Mouse (Mus musculus): ENCODE data around the gene Cybrd1.

The Cybrd1 gene

GRCm38 (mm10) chr2:71176329-71177249, 58.9 kb downstream of the Cybrd1 start:
- DNase-seq (ENCODE audit: low spot score in 2 of 2) = no peak

DNA sequence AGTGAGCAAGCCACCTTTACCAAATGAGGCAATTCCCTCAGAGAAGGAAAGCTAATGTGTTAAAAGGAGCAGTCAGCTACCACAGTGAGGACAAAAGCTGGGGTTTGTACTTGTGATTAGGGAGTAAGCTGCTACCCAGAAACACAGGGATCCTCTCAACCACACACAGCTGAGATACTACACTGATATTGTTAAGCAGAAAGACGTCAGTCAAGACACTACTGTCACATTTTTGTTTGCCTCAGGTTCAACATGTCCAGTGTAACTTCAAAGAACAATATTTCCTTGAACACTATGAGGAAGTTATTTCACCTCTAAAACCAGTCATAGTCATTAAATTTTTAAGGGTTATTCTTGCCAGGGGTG, 59.5 kb downstream of the Cybrd1 start:
- no peak for DNase-seq (ENCODE audit: low spot score in 2 of 2)

GRCm38 (mm10) chr2:71177760-71178159, 60.0 kb downstream of the Cybrd1 start:
- no peak for DNase-seq (ENCODE audit: low spot score in 2 of 2)

GRCm38 (mm10) chr2:71179716-71180115, 62.0 kb downstream of the Cybrd1 start:
- DNase-seq (ENCODE audit: low spot score in 2 of 2) = no peak

GRCm38 (mm10) chr2:71180566-71181217, 63.0 kb downstream of the Cybrd1 start:
- no peak for DNase-seq (ENCODE audit: low spot score in 2 of 2)

DNA sequence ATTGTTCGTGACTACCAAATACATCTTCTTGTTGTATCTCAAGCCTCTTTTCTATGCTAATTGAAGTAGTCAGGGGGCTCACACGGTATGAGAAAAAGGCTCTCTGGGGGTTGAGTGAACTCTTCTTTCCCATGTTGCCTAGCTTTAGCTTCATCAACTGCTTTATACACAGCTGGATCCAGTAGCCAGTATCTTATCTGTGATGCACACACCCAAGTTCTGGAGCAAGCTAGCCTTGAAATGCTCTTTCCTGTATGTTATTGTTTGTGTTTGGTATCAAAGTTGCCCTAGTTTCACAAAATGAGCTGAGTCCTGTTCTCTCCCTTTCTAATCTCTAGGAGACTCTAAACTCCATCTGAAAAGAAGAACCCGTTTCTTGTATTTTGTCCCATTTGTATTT, 70.2 kb downstream of the Cybrd1 start:
- no peak for DNase-seq (ENCODE audit: low spot score in 2 of 2)

GRCm38 (mm10) chr2:71188861-71189260, 71.1 kb downstream of the Cybrd1 start:
- no peak for DNase-seq (ENCODE audit: low spot score in 2 of 2)

DNA sequence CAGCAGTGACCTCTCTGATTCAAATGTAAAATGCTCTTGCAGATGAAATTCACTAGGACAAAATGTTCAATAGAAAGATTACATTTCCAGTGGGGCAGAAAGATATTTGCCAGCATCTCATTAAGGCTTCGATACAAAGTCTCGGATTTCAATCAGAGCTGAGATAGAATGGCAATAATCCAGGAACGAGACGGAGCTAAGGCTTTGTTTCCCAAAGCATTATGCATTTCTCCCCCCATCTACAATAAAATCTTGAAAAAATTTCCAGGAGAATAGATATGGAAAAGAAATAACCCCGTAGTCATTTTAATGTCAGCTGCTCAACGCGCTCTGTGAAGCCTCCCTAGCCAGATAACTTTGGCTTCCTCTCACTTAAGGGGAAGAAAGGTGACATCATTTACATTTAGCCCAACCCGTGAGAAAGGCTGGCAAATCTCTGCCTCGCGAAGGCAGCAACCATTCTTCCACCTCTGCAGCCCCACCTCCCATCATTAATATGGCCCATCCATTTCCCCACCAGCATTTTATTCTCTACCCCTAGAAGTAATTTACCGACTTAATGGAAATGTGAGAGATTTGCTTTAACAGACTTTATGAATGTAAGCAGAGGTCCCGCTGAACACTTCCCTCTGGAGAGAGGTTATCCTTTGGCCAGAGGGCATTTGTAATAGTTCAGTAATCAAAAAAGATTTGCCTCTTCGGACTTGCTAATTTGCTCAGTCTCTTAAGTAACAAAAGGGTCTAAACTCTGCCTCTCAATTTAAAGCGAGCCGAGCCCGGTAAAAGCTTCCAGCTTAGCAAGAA, 73.9 kb downstream of the Cybrd1 start:
- no peak for DNase-seq (ENCODE audit: low spot score in 2 of 2)

GRCm38 (mm10) chr2:71192195-71192807, 74.6 kb downstream of the Cybrd1 start:
- DNase-seq (ENCODE audit: low spot score in 2 of 2) = no peak

Measured in cerebellum, postnatal 4 days (tissue).